Mouse (Mus musculus): Measurements from ENCODE around the gene Prkg1. TPM values are rescaled to one million over a fixed set of nuclear protein-coding genes. Genes with fewer than 3 reads are reported as not detected.
"Not testable (repeated sequence)": the region's sequence is repeated elsewhere in the genome, so short reads cannot be mapped to it uniquely, and the experiment has no call there.

The Prkg1 gene
- polyA plus RNA-seq, 1 experiment: 0.15 TPM

DNA sequence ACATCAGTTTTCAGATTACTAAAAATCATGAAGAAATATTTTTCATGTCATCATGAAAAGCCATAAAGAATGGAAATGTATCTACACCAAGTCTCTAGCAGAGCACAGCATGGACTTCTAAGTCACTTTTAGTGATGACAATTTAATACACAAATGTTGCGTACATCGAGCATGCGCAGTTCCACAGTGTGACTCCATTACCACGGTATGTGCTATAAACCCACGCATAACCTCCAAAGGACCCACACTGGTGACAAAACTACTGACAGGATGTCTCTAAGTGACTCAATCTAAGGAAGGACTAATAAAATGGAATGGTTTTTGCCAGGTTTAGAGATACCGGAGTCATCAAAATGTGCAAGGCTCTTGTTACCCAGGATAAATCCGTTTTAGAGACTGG, 480.7 kb downstream of the Prkg1 start:
- Histone ChIP-seq H3K4me1 (ENCODE audit: control insufficient read depth, insufficient read depth, low read length) (no peaks in the 10 kb centered on the region), H3K4me3 (ENCODE audit: insufficient read depth, low read length) (no peak overlapping the region), H3K27ac (ENCODE audit: insufficient read depth, low read depth, low read length) (no peak overlapping the region)
- TF ChIP-seq POLR2A (IDR thresholded peaks at IDR 0.05; ENCODE audit: borderline replicate concordance, low read depth, low read length) (no peak), CTCF (IDR thresholded peaks at IDR 0.05; ENCODE audit: low read depth, low read length) (no peak)

GRCm38 (mm10) chr19:31283617-31284016, 481.2 kb downstream of the Prkg1 start:
- no peak for TF ChIP-seq POLR2A (IDR thresholded peaks at IDR 0.05; ENCODE audit: borderline replicate concordance, low read depth, low read length)
- no peak for TF ChIP-seq CTCF (IDR thresholded peaks at IDR 0.05; ENCODE audit: low read depth, low read length)
- no peak overlapping the region for H3K4me3 ChIP-seq (ENCODE audit: insufficient read depth, low read length)
- no peak overlapping the region for H3K27ac ChIP-seq (ENCODE audit: insufficient read depth, low read depth, low read length)
- H3K4me1 ChIP-seq (ENCODE audit: control insufficient read depth, insufficient read depth, low read length): no peaks in the 10 kb centered on the region

DNA sequence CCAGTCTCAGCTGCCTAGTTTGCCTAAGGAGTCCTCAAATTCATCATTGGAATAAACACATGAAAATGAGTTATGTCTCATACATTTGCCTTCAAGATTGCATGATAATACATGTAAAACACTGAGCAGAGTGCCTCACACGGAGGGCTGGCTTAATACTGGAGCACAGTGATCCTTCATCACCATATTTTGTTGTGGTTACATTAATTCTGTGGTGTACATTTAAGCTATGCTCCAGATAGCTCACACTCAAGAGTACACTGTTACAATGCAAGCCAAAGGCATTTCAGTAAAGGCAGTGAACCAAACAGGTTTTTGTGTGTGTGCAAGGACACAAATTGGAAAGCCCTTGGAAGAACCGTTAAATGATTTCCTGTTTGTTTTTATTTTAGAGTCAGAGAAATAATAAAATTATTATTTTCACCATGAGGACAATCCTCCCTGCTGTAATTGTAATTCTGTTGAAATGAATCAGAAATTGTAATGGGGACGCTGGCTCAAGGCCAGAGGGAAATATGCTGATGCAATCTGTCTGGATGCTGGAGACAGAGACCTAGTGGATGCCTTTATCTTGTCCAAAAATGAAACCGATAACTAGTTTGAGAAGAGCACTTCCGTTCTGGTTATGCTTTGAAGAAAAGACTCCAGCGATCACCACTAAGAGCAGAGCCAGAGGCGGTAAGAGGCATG, 484.9 kb downstream of the Prkg1 start:
- Histone ChIP-seq H3K4me3 (ENCODE audit: insufficient read depth, low read length) (no peak overlapping the region), H3K4me1 (ENCODE audit: control insufficient read depth, insufficient read depth, low read length) (no peaks in the 10 kb centered on the region), H3K27ac (ENCODE audit: insufficient read depth, low read depth, low read length) (no peak overlapping the region)
- TF ChIP-seq CTCF (IDR thresholded peaks at IDR 0.05; ENCODE audit: low read depth, low read length): no peak
- no peak for TF ChIP-seq POLR2A (IDR thresholded peaks at IDR 0.05; ENCODE audit: borderline replicate concordance, low read depth, low read length)

- TF ChIP-seq CTCF (IDR thresholded peaks at IDR 0.05; ENCODE audit: low read depth, low read length) (no peak), POLR2A (IDR thresholded peaks at IDR 0.05; ENCODE audit: borderline replicate concordance, low read depth, low read length) (no peak)
- Histone ChIP-seq H3K4me3 (ENCODE audit: insufficient read depth, low read length) (no peak overlapping the region), H3K27ac (ENCODE audit: insufficient read depth, low read depth, low read length) (no peak overlapping the region), H3K4me1 (ENCODE audit: control insufficient read depth, insufficient read depth, low read length) (no peaks in the 10 kb centered on the region)
These were observed 502.4 kb downstream of the Prkg1 start for GRCm38 (mm10) chr19:31262438-31262837.

DNA sequence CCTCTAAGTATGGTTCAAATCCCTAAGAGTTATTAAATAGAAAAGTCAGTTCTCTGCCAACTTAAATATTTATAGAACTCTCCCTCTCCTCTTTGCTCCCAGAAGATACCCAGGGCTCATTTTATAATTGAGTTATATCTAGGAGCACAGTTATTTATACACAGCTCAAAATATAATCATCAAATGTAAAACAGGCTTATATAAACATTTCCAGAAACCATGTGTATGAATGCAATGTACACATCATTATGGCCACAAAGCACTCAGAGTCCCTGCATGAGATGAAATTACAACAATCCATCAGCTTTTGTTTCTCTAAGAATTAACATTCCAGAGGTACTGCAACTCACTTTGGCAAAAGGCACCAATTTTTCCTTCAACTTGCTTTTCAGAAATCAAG, 504.3 kb downstream of the Prkg1 start:
- H3K27ac ChIP-seq (ENCODE audit: insufficient read depth, low read depth, low read length): no peak overlapping the region
- TF ChIP-seq POLR2A (IDR thresholded peaks at IDR 0.05; ENCODE audit: borderline replicate concordance, low read depth, low read length): no peak
- no peak for TF ChIP-seq CTCF (IDR thresholded peaks at IDR 0.05; ENCODE audit: low read depth, low read length)
- no peaks in the 10 kb centered on the region for H3K4me1 ChIP-seq (ENCODE audit: control insufficient read depth, insufficient read depth, low read length)

DNA sequence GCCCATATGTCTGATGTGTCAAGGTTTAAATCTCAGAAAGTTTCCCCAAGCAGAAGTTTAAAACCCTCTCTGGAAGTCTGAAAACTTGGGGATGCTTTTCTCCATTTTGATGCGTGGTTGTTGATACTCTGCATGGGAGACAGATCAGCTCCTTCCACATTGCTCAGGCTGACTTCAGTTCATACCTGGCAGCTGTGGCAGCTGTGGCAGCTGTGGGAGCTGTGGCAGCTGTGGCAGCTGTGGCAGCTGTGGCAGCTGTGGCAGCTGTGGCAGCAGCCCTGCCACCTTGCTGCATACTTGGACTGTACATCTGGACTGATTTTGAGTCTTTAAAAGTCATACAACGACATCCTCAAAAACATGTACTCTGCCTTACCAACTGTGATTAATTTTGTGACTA, 509.1 kb downstream of the Prkg1 start:
- TF ChIP-seq CTCF (IDR thresholded peaks at IDR 0.05; ENCODE audit: low read depth, low read length): no peak
- TF ChIP-seq POLR2A (IDR thresholded peaks at IDR 0.05; ENCODE audit: borderline replicate concordance, low read depth, low read length): no peak
- H3K4me3 ChIP-seq (ENCODE audit: insufficient read depth, low read length): no peak overlapping the region
- no peaks in the 10 kb centered on the region for H3K4me1 ChIP-seq (ENCODE audit: control insufficient read depth, insufficient read depth, low read length)
- H3K27ac ChIP-seq (ENCODE audit: insufficient read depth, low read depth, low read length): no peak overlapping the region

More for the DNA sequence above, 504.3 kb downstream of the Prkg1 start:
- H3K4me3 ChIP-seq (ENCODE audit: insufficient read depth, low read length): no peak overlapping the region

- Histone ChIP-seq H3K4me1 (ENCODE audit: control insufficient read depth, insufficient read depth, low read length) (no peaks in the 10 kb centered on the region), H3K27ac (ENCODE audit: insufficient read depth, low read depth, low read length) (no peak overlapping the region), H3K4me3 (ENCODE audit: insufficient read depth, low read length) (no peak overlapping the region)
- TF ChIP-seq CTCF (IDR thresholded peaks at IDR 0.05; ENCODE audit: low read depth, low read length) (no peak), POLR2A (IDR thresholded peaks at IDR 0.05; ENCODE audit: borderline replicate concordance, low read depth, low read length) (no peak)
These were observed 532.4 kb downstream of the Prkg1 start for GRCm38 (mm10) chr19:31232410-31232809.

DNA sequence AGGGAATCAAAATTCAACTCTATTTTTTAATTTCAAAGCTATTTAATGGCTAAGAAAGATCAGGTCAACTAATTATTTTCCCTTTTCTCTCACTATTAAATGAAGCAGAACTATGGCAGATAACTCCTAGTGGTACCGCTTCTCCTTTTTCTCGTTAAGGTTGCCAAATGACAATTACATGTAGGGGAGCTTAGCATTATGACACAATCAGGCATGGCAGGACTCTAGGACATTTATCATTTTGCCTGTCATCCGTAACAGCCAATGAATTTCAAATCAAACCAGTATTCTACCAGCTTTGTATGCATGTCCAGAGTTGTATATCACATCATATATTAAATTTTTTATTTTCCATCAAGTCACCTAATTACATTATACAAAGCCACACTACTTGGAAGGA, 536.4 kb downstream of the Prkg1 start:
- H3K4me1 ChIP-seq (ENCODE audit: control insufficient read depth, insufficient read depth, low read length): no peaks in the 10 kb centered on the region
- H3K27ac ChIP-seq (ENCODE audit: insufficient read depth, low read depth, low read length): no peak overlapping the region
- no peak overlapping the region for H3K4me3 ChIP-seq (ENCODE audit: insufficient read depth, low read length)
- TF ChIP-seq POLR2A (IDR thresholded peaks at IDR 0.05; ENCODE audit: borderline replicate concordance, low read depth, low read length) (no peak), CTCF (IDR thresholded peaks at IDR 0.05; ENCODE audit: low read depth, low read length) (no peak)

GRCm38 (mm10) chr19:31223457-31223856, 541.4 kb downstream of the Prkg1 start:
- no peak overlapping the region for H3K27ac ChIP-seq (ENCODE audit: insufficient read depth, low read depth, low read length)
- H3K4me1 ChIP-seq (ENCODE audit: control insufficient read depth, insufficient read depth, low read length): no peaks in the 10 kb centered on the region
- no peak overlapping the region for H3K4me3 ChIP-seq (ENCODE audit: insufficient read depth, low read length)
- TF ChIP-seq CTCF (IDR thresholded peaks at IDR 0.05; ENCODE audit: low read depth, low read length) (no peak), POLR2A (IDR thresholded peaks at IDR 0.05; ENCODE audit: borderline replicate concordance, low read depth, low read length) (no peak)

GRCm38 (mm10) chr19:31219261-31219660, 545.6 kb downstream of the Prkg1 start:
- not testable (repeated sequence) for H3K27ac ChIP-seq (ENCODE audit: insufficient read depth, low read depth, low read length); H3K4me3 ChIP-seq (ENCODE audit: insufficient read depth, low read length); H3K4me1 ChIP-seq (ENCODE audit: control insufficient read depth, insufficient read depth, low read length)

DNA sequence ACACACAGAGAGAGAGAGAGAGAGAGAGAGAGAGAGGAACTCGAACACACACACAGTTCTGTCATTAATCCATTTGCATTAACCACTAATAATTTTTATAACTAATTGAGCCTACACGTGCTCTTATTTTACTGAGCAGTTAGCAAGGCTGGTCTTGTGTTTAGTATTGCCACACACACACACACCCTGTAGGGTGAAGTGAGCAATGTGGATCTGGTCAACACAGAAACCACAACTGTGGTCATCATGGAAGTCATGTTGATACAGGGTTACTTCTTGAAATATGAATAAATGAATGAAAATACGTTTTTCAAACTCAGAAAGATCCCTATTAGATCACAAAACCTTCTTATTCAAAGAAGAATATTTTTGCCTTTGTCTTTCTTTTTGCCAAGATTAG, 554.0 kb downstream of the Prkg1 start:
- TF ChIP-seq CTCF (IDR thresholded peaks at IDR 0.05; ENCODE audit: low read depth, low read length) (no peak), POLR2A (IDR thresholded peaks at IDR 0.05; ENCODE audit: borderline replicate concordance, low read depth, low read length) (no peak)
- Histone ChIP-seq H3K4me3 (ENCODE audit: insufficient read depth, low read length) (no peak overlapping the region), H3K4me1 (ENCODE audit: control insufficient read depth, insufficient read depth, low read length) (no peaks in the 10 kb centered on the region), H3K27ac (ENCODE audit: insufficient read depth, low read depth, low read length) (no peak overlapping the region)
